Mouse (Mus musculus): Measurements from ENCODE around the gene Pla2g12b.

DNA sequence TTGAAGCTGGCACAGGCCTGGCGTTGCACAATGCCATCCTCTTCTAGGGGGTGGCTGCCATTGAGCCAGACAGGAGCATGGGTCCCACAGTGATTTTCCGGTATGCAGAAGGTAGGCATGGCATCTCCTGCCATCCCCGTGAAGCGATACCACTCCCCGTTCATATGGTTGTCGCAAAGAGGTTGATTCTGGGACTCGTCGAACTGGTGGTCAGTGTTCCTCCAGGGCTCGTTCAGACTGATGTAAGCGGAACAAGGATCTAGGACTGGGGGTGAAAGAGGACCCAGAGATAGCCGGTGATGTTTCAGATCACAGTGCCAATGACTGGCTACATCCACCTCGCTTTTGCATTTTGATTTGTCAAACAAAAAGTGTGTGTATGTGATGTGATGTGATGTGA, 35.2 kb downstream of the Pla2g12b start:
- no peak for TF ChIP-seq CTCF (IDR thresholded peaks at IDR 0.05; ENCODE audit: borderline replicate concordance, insufficient read depth, low read length)
- no peak for TF ChIP-seq POLR2A (IDR thresholded peaks at IDR 0.05; ENCODE audit: low read depth, low read length)

Data from embryonic fibroblast, embryonic 13.5 days (primary cell).